Mouse (Mus musculus) adrenal gland, postnatal 25 days (tissue): ENCODE data around the gene Rsph1. TPM values are rescaled to one million over a fixed set of nuclear protein-coding genes. Genes with fewer than 3 reads are reported as not detected.
A peak's percentile ranks its signal among the peaks of the same experiment; 100 is the strongest.

ENCODE experiments used
- DNase-seq: peaks from one replicate; pipeline ENCODE4 v3.0.0; 2021; ENCODE audit warnings: mixed read lengths
- total RNA-seq: library from RNA; stranded (reverse); gene quantifications from 2 replicates; pipeline ENCODE4 v1.2.3, GENCODE M21; 2021

Rsph1 gene
- total RNA-seq, 1 experiment from 2014 or later = 4.3 TPM

DNA sequence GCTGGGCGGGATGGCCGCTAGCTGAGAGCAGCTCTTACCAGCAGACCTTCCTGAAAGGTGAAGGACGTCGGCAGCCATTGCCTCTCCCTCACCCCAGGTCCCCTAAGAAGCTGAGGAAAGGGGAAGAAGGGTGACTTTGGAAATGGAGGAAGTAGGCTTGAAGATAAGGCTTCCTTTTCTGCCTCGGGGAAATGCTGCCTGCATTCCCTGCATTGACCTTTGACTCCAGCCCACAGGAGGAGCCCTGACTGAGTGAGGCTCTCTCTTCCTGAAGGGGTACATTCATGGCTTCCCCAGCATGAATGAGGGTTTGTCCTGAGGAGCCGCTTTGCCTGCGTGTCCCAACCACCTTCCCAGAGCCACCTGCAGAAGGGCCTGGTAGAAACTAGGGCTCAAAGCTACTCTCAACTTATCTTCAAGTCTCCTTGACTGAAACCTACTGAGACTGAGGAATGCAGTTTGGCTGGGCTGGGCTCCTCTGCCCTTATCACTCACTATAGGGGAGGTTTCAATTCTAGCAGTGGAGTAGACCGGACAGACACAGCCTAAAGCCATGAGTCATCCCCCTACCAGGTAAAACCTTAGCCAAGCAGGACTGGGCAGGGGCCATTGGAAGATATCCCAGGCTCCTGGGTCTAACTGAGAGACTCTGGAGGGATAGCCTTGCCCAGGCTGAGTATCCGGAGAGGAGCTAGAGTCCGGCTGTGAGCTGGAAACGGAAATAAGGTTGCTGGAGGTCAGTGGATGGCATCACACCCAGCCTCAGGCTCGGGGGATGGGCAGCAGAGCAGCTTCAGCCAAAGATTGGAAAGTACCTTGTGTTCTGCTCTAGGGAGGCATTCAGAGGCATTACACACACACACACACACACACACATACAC lies 28.0 kb upstream of the Rsph1 start:
- peak; percentile 66 for DNase-seq

DNA sequence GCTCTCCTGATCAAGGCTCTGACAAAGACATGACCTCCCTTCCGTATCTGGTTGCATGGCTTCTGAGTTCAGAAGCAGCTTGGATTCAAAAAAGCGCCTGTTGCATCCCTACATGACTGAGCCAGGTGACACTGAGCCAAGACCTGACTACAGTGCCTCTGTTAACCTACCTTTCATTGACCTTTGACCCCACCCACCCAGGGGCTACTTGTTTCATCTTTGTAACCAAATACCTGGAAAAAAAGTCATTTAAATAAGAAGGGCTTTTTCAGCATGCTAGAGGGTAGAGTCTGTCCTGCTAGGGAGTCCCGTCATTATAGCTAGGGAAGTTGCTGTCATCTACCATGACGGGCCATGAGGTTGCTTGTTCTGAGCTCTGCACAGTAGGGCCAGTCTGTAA lies 26.2 kb upstream of the Rsph1 start:
- no peak for DNase-seq

DNA sequence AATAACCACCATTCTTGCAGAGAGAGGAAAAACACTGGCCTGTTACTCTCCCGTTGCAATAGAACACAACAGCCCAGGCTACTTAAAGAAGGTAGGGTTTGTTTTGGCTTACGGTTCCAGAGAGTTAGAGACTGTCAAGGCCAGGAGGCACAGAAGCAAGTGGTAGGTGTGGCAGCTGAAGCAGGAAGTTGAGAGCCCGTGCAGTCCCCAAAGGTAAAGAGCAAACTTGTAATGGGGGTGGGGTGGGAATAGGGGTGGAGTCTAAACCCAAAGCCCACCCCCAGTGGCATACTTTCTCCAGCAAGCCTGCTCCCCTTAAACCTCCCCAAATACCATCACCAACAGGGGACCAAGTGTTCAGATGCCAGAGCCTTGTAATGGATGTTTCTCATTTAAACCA lies 23.6 kb upstream of the Rsph1 start:
- no peak for DNase-seq

DNA sequence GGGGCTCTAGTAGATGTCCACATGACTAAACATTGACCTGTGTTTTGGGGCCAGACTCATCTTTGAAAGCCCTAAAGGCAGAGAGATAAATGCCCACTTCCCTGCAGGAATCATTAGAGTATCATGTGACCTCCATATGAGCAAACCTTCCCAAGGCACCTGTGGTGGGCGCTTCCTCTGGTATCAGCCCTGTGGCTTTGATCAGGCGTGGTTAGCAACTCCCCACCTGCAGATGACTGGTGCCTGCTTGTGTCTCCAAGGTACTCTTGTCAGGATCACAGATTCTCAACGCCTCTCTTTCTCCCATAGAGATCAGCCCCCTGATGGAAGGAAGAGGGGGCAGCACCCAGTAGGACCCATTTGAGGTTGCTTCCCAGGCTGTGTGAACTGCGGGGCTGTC lies 22.8 kb upstream of the Rsph1 start:
- no peak for DNase-seq

DNA sequence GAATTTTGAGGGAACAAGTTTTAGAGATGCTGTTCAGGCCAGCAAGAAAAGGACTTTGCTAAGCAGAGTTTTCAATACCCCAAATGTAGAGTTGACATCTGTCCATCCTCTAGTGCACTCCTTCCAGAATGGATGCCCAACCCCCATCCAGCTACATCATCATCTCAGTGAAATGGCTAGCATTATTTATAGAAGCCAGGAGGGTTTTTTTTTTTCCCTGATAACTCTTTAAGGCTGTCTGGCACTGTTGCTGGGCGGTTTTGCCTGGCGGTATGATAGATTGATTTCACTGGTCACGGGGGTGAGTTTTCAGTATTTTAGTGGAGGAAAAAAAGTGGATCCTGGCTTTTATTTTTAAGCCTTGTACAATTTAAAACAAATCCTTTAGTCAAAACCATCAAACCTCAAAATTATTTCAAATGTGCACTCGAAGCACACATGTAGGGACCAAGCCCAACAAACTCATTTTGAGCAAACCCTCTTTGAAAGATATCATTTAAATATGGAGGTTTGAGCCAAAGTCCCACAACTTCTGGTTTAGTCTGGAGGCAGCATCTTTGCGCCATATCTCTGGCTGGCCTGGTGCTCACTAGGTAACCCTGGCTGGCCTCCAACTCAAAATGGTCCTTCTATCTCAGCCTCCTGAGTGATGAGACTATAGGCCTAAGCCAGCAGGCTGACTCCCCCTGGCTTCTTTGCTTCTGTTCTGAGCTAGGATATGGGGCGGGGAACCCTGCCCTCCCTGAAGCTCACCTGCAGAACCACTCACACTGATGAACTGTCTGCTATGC lies 21.4 kb upstream of the Rsph1 start:
- no peak for DNase-seq

DNA sequence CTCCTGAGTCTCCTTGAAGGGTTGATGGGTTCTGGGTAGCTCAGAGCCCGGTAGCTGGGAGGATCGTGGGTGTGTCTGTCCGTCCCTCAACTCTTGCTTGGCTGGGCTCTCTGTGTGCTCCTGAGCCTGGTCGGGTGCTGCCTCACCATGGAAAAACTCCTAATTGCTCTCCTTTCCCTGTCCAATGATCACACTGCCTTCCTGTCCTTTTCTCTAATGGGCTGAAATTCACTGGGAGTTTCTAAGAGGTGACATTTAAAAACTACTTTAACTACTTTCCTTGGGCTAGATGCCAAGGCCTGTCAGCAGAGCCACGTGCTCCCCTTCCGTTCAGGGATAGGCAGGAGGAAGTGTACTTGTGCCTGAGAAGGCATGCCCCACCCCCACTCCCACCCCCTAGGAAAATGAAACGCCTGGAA lies 20.3 kb upstream of the Rsph1 start:
- peak; percentile 68 for DNase-seq

DNA sequence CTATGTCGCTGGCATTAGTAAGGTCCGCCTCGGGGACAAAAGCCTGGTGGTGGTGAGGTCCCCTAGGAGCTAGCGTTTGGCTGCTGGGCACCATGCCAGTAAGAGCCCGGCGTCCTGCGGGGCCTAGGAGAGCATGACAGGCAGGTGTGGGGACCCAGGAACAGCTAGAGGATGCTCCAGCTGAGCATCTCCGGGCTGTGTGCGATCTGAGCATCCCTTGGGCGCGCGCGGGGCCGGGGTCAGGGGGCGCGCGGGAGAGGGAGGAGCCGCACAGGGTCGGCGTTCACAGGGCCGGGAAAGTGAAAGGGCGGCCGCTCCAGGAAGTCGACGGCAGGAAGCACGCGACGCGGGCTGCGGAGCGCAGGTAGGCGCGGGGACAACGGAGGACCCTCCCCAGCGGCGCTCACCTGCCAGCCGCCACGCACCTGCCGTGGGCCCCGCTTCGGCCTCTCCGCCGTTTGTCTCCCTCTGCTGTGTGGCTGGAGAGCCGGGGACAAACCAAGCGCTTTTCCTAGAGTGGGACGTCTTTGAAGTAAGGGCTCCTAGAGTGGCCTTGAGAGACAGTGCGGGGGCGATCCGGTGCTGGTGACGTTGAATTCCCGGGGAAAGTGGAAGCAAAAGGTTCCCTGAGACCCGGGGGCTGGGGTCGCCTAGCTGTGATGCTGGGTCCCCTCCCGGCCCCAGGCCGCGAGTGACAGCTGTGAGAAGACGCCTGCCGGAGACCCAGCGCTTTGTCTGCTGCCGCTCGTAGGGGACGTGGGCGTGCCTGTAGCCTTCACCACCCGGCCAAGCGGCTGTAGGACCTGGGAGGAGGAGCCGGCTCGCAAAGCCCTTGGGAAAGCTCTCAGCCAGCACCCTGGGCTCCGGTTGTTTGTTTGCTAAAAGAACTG lies 19.0 kb upstream of the Rsph1 start:
- DNase-seq = peak; percentile 91

DNA sequence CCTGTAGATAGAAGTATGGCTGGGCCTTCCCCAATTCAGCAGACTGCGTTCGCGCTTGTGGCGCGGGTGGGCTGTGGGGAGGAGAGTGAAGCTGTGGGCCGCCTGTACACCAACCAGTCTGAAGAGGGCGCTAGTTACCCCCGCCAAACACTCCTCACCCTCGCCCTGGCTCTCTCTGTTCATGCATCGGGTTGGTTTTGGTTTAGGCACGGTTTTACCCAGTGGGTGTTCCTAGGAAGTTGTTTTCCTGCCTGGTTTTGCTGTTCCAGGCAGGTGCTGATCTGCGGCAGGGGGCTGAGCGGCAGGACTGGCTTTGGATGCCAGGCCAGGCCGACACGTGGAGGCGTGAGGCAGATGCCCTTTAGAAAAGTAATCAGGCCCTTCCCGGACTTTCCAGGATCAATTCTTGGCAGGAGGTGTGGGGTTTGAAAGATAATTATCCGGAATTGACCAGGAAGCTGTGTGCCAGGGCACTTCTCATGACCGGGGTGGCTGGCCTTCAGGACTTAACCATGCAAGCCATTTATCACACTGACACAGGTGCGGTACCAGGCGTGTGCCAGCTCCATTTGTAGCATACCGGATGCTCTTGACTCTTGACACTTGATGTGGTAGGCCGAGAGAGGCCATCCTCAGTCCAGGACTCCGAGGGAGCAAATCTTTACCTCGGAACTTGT lies 18.2 kb upstream of the Rsph1 start:
- DNase-seq = peak; percentile 42

DNA sequence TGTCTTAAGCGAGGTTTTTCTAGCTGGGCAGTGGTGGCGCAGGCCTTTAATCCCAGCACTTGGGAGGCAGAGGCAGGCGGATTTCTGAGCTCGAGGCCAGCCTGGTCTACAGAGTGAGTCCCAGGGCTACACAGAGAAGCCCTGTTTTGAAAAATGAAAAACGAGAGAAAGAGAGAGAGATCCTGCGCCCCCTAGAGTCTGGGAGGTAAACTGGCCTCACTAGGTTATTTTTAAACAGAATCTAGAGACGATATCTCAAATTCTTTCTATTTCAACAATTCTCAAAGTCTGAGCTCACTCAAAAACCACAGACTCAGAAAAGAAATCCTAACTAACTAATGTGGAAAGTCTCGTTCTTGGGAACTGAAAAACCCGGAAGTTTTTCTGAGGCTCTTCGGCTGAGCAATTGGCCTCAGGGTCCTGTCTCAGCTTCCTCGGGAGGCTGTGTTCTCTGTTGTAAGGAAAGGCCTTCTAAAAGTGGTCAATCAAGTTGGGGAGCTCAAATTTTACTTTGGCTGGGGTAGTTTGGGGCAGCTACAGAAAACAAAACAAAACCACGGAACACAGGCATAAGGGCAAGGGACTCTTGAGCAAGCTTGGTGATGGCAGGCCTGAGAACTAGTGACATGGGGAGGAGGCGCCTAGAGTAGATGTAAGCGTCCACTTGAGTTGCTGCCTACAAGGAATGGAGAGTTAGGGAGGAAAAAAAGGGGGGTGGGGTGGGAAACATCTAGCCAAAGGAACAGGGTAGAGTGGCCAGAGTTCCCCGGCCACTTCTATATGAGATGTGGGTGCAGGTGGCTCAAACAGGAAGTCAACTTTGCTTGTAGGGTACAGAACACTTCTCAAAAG lies 17.4 kb upstream of the Rsph1 start:
- DNase-seq = no peak

DNA sequence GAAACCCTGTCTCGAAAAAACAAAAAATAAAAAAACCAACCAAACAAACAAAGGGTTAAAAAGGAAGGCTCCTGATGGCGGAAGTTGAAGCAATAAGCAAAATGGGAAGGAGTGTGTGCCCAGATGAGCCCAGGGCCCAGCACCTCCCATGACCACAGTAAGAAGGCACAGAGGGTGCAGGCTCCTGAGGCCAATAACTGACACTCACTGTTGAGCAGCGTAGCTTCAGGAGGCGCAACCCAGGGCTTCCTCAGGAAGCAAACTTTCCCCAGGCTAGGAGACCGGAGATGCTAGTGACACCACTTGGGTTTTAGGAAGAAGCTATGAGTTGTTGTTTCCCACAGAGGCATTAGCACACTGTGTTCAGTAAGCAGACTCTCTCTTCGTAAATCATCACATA lies 13.7 kb upstream of the Rsph1 start:
- no peak for DNase-seq

DNA sequence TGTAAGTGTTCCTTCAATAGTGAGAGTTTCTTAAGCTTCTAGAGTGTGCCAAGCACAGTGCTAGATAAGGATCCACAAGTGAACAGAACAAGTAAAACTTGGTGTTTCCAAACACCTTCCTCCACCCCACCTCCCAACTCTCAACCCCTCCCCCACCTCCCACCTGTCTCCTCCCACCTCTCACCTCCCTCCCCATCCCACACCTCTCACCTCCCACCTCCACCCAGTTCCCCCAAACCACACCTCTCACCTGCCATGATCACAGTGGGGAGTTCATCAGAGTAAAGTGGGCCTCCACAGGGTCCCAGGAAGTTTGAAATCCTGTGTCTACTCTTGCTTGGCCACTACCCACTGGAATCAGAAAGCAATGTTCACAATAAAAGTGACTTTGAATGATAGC lies 13.1 kb upstream of the Rsph1 start:
- no peak for DNase-seq

DNA sequence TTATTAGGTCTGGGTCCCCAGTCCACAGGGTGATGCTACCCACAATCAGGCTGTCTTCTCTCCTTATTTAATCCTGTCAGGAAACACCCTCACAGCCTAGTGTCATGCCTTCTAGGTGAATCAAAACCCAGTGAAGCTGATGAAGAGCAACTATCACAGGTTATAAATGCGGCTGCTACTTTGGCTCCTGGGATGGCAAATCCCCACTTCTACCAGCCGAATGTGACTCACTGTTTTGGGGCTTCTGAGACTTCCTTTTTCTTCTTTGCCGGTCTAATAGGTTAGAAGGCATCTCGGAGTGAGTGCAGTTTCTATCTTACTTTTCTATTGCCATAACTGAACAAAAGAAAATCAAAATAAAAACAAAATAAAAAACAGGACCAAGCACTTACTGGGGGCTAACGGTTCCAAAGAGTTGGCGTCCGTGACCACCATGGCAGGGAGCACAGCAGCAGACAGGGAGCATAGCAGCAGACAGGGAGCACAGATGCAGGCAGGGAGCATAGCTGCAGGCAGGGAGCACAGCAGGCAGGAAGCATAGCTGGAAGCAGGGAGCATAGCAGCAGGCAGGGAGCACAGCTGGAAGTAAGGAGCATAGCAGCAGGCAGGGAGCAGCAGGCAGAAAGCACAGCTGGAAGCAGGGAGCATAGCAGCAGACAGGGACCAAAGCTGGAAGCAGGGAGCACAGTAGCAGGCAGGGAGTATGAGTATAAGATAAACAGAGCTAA lies 12.0 kb upstream of the Rsph1 start:
- no peak for DNase-seq

DNA sequence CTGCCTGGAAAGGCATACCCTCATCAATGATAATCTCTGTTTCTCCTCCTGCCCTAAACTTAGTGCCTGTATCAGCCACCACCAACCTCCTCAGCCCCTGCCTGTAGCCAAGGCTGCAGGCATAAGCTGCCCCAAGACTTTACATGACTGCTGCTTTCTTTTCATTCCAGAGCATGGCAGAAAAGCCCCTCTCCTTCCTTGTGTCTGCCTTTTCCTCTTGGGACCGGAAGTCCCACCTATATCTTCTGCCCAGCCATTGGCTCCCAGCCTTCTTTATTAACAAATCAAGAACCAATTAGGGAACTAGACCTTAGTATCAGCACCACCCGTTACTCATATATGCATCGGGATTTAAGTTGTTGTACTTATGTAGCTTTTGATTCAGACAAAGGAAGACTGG lies 10.0 kb upstream of the Rsph1 start:
- no peak for DNase-seq

DNA sequence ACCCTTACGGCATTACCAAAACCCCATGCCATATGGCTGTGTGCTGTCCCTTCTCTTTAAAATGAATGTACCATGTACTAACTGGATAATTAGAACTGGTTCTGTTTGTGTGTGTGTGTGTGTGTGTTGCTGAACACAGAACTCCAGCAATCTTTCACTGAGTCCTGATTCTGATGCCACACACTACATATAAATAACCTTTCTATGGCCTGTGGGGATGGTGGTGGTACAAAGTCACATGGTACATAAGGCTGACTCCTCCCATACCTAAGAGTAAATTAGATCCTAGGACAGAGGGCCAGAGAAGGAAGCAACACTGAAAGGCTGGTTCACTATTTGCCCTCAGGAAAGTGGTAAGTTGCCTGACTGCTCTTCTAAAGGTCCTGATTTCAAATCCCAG lies 9.3 kb upstream of the Rsph1 start, which contains the start of gene Slc37a1:
TSS of gene Slc37a1 (plus strand) at position 301 of the 400 bp plus-strand sequence.
- no peak for DNase-seq

DNA sequence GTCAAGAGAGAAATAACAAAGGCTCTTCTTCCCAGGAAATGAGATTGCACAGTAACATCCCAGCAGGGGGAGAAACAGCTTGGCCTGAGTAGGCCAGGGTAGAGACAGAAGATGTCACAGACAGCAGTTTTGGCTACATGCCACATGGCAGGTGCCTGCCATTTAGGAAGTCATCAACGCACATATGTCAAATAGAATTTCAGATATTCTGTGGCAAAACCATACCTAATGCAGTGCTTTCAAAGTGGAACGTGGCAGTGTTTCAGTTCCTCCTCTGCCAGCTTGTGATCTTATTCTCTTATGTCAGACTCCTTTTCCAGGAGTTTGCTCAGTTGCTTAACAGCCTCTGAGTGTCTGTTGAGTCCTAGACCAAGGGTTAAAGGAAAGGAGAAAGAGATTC lies 8.7 kb upstream of the Rsph1 start:
- no peak for DNase-seq

DNA sequence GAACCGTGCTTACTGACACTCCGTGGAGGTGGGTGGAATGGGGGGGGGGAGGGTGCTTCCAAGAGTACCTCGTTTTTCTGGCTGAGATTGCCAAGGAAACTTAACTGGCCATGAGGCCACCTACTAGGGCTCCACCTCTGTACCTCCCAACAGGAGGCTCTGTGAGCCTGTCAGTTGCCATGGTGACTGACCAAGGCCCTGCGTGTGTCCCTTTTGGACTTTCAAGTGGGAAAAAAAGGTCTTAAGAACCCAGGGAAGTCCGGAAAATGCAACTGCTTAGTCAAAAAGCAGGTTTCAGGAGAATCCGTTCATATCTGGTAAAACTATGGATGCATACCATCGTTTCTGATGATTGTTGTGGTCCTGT lies 5.5 kb upstream of the Rsph1 start:
- DNase-seq = no peak

DNA sequence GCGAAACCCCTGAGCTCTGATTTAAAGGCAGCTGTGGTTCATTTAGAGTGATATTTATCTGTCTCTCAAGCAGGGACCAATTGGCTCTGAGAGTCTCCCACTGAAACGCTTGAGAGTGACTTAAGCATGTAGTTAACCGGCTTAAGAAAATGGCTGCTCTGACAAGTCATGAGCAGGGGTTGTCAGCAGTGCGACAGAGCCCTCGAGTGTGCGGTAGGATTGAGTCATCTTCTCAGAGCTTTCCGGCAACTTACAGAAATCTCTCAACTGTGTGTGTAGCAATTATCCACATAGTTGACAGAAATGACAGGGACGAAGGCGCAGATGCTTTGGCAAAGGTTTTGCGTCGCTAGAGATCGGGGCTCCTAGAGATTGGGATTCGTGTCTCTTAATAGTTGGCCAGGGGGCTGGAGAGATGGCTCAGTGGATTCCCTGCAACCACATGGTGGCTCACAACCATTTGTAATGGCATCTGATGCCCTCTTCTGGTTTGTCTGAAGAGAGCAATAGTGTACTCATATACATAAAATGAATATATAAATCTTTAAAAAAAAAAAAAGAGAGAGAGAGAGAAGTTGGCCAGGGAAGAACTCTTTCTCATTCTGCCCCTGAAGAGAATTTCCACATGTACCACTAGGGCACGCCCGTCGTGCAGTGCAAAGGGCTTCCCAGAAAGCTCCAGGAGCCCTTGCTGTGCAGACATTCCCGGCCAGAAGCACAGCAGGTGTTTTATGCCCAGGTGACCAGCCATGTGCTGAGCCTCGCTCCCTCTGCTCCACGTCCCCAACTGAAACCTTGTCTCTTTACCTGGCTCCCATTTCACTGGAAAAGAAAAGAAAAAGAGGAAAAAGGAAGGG lies 4.9 kb upstream of the Rsph1 start:
- no peak for DNase-seq

DNA sequence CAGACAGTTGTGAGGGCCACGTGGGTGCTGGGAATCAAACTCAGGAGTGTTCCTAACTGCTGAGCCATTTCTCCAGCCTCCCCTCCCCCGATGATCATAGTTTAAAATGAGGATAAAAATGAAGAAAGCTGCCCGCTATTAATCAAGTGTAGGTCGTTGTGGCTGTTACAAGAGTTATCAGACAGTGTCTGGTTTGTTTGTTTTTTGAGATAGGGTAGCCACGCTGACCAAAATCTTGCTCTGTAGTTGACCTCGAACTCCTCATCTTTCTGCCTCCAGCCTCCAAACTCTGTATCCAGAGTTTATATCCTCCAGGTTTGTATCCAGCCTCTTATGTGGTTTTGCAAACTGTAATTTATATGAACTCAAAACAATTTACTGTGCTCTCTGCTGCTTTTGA lies 3.1 kb upstream of the Rsph1 start:
- DNase-seq = no peak

DNA sequence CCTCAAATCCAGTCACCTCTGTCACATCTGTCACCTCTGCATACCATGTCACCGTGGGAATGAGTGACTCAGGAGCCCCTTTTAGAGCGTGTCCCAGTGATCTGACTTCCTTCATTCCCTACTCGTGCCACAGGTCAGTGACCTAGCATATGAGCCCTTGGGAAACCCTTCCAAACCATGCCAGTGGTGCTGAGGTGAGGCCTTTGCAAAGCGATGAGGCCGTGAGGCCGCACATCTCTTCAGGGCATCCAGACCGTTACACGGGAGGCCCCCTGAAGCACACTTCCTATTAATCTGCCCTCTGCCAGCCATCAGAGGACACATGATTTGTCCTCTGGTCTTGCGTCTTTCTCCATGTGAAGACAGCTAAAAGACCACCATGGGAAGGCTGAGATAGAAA lies 2.4 kb upstream of the Rsph1 start:
- DNase-seq = no peak
